Mouse (Mus musculus): ENCODE data around the gene Tfrc.

GRCm38 (mm10) chr16:32677903-32678302 is 69.2 kb downstream of the Tfrc start:
- TF ChIP-seq CTCF (IDR thresholded peaks at IDR 0.05; ENCODE audit: control insufficient read depth, insufficient read depth, insufficient read length) (no peak), FOSL1 (IDR thresholded peaks at IDR 0.05; ENCODE audit: insufficient read depth, low read length, poor library complexity, severe bottlenecking) (no peak), MAX (IDR thresholded peaks at IDR 0.05) (no peak), CEBPB (IDR thresholded peaks at IDR 0.05; ENCODE audit: low read depth) (no peak), USF1 (IDR thresholded peaks at IDR 0.05; ENCODE audit: low read depth) (no peak), MYOD1 (IDR thresholded peaks at IDR 0.05; ENCODE audit: control insufficient read depth, insufficient read length, low read depth) (no peak)

All from C2C12 (cell line).